Mouse (Mus musculus): ENCODE data around the gene Slc35e2. TPM values are rescaled to one million over a fixed set of nuclear protein-coding genes. Genes with fewer than 3 reads are reported as not detected.
"Not testable (repeated sequence)": the region's sequence is repeated elsewhere in the genome, so short reads cannot be mapped to it uniquely, and the experiment has no call there.

The Slc35e2 gene
- polyA plus RNA-seq, 3 experiments from 2014 or later: 7.9 to 9.1 (median 8.5) TPM

DNA sequence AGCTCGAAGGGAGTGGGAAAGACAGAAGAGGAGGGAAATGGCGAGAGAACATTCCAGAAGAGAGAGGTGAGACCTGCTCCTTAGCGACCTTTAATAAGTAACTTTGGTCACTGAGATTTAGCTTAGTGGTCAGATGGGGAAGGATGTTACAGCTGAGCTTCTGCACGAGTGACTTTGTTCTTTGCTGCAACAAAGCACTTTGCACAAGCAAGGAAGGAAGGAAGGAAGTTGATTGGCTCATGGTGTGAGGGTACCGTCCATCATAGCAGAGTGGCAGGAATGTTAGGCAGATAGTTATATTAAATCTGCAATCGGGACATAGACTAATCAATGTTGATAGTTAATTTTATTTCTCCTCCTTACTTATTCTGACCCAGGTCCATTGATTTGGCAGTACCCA lies 29.1 kb downstream of the Slc35e2 start:
- ATAC-seq: no peak

- ATAC-seq: no peak
Observed at GRCm38 (mm10) chr4:155635766-155636499, 34.7 kb downstream of the Slc35e2 start.

DNA sequence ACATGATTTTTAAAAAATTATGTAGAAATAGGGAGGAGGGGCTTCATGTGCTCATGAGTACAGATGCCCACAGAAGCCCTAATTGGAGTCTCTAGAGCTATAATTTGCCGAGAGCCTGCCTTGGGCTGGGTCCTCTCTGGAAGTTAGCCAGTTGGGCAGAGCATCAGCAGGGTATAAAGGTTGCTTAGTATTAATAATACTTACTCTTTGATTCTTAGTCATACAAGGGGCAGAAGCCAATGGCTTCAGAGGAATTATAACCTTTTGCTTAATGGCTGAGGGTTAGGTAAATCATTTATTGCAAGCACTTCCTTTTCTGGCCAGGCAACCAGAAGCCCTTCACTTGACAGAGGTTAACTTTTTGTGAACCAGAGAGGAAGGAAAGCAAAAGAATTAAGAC lies 42.3 kb downstream of the Slc35e2 start:
- no peak for ATAC-seq

- ATAC-seq: not testable (repeated sequence)
Observed at GRCm38 (mm10) chr4:155645308-155645707, 44.1 kb downstream of the Slc35e2 start, which contains the start of gene Gm10563. TSS of gene Gm10563 (minus strand) at chr4:155645408.

DNA sequence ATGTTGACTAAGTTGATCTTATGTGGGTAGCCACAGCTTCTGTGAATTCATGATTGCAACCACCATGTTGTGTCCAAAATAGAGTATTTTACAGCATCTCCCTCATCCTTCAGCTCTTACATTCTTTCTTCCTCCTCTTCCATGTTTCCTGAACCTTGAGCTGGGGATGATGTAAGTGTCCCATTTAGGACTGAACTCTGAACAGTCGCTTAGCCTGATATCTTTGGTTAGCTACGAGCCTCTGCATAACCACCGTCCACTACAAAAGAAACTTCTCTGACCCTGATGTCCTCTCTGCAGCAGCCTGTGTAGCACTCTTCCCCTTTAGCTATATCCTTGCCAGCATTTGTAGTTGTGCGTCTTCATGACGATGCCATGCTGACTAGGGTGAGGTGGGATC lies 44.5 kb downstream of the Slc35e2 start:
- ATAC-seq: no peak

DNA sequence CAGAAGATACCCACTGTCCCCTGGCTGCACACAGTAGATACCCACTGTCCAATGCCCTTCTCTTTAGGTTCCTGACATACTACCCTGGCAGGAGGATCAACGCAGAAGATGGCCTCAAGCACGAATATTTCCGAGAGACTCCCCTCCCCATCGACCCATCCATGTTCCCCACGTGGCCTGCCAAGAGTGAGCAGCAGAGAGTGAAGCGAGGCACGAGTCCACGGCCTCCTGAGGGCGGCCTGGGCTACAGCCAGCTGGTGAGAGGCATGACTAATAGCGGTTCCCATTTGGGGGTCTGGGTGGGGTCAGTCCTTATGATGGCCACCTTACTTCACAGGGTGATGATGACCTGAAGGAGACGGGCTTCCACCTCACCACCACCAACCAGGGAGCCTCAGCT lies 48.1 kb downstream of the Slc35e2 start:
- no peak for ATAC-seq

GRCm38 (mm10) chr4:155651553-155652269 lies 50.5 kb downstream of the Slc35e2 start:
- ATAC-seq: no peak

GRCm38 (mm10) chr4:155652283-155653085 lies 51.3 kb downstream of the Slc35e2 start:
- ATAC-seq: no peak

DNA sequence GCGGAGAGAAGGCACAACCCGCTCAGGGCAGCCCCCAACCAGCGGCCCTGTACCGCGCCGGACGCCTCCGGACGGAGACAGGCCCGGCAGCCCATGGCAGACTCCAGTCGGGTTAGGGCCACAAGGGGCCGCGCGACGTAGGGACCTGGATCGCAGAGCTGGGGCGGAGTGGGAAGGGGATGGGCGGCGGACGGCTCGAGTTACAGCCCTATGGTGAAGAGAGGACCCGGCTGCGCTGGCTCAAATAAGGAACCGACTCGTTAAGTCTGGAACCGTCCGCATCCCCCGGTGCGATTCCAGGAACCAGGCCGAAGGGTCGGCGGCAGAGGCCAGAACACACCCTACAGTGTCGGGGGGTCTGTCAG lies 51.9 kb downstream of the Slc35e2 start, which contains the start of gene Mmp23:
Gene Mmp23, minus strand, starts transcription at position 299 of the 365 bp plus-strand sequence.
- ATAC-seq: no peak

DNA sequence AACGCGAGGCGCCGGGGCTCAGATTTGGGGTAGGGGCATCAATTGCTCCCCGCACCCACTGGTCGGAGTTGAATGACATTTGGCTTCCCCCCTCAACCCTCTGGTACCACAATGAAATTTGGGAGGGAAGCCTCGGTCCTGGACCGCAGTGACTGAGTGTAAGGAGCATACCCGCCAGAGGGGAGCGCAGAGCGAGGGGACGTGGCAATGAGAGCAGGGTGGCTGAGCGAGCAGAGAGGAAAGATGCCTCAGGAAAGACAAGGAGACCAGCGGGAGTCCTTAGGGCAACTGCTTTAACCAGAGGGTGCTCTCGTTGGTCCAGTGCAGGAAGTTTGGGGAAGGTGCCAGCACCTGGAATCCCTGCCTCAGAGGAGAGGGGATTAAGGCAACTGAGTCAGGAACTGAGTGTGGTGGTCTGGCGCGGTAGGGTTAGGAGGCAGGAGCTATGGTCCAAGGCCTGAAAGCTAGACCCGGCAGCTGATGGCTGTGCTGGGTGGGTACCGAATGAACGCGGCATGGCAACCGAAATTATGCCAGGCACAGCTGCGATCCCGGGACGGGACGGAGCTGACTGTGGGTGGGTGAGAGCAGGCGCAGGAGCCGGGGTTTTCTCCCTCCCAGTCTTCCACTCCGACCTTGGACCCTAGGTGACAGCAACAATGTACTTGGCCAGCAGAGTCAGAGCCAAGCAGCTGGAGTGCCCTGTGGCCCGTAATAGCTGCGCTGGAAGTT lies 52.4 kb downstream of the Slc35e2 start:
- peak; percentile 7 for ATAC-seq

DNA sequence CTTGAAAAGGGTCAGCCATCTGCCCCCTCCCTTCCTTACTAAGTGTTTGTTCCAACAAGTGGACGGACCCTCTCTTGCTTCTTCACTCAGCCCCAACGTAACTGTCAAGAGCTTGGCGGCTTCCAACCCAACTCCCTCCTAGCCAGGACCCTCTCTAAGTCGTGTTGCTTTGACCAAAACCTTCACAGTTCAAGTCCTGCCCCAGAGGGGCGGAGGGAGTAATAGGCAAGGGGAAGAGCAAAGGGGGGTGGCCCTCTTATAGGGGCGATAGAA lies 52.9 kb downstream of the Slc35e2 start:
- ATAC-seq: peak; percentile 23

GRCm38 (mm10) chr4:155654456-155655298 lies 53.5 kb downstream of the Slc35e2 start:
- peak; percentile 82 for ATAC-seq

- no peak for ATAC-seq
Observed at GRCm38 (mm10) chr4:155656214-155656751, 55.1 kb downstream of the Slc35e2 start.

GRCm38 (mm10) chr4:155658961-155659360 lies 57.7 kb downstream of the Slc35e2 start:
- no peak for ATAC-seq

DNA sequence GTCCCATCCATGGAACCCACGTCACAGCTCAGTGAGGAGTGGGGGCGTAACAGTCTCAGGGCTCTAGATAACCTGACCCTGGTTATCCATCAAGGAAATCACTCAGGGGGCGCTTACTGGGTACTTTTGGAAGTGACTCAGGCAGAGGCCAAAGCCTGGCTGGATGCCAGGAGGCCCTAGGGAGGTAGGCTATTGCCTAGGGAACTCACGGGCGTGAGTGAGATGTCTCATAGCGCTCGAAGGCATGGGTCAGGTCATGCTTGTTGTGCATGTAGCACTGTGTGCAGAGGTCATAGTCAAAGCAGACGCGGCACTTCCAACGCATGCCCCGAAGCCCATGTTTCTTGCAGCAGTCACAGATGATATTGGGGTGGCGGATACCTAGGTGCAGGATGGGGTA lies 59.4 kb downstream of the Slc35e2 start:
- ATAC-seq: no peak

DNA sequence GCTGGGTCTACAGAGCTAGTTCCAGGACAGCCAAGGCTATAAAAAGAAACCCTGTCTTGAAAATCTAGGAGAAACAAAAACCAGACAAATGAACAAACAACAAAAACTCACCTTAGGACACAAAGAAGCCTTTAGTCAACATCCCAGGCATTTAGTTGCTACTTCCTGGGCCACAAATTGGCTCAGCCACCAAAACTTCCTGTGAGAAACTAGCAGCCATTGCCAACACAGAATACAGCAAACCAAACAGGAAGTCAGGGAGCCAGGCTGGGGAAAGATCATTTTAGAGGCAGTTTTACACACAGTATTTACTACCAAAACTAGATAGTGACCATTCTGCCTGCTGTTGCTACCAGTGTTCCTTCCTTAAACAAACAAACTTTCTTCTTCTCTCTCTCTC lies 65.7 kb downstream of the Slc35e2 start:
- no peak for ATAC-seq

DNA sequence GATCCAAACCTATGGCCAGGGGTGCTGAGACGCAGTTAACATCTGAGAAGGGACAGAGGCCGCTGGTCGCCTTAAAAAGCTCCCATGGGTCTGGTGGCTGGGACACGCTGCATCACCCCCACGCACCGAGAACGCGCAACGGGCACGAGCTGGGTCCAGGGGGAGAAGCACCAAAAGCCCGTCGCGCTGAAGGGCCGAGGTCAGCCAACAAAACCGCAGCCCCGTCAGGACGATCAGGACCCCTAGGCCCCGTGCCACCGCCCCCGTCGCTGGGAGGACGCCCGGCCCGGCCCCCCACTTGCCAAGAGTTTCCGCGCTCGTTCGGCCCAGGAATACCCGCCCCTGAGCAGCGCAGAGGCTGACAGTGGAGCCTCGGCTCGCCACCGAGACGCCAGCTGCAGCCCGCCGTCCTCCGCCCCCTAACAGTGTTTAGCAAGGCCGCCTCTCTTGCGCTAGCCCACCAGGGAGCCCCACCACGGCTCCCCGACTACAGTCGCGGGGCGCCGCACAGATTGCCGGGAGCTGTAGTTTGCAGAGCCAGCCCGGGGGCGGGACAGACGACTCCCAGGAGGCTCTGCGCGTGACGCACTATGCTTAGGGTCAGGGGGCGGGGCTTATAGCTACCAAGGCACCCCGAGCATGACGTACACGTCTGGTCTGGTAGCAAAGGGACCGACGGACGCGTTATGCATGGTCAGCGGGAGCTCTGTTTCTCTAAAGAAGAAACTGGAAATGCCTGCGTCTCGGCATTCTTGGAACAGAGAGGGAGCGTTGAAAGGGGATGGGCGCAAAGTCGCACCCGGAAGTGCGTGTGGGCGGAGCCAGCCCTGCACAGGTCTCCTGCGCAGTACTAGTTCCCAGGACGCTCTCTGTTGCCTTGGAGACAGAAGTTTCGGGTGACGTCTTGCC lies 67.7 kb downstream of the Slc35e2 start, which contains the start of gene Mib2:
Gene Mib2, minus strand, starts transcription at position 510 of the 909 bp plus-strand sequence.
- peak; percentile 97 for ATAC-seq

- ATAC-seq: no peak
Observed at GRCm38 (mm10) chr4:155669598-155670075, 68.4 kb downstream of the Slc35e2 start.

DNA sequence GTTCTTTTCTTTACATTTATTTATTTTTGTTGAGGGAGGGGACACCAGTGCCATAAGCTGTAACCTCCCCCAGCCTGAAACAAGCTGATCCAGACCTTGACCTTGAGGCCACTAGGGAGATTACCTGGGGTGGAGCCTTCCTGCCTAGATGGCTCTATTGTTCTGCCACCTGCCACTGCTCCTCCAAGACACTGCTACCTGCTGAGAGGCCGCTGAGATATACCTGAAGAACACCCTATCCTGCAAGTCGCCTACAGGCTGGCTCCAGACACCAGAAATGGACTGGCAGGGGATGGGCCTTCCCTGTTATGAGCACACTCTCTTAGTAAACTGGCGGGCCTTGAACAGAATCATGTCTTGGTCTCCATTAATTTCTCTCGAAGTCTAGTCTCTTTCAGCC lies 69.0 kb downstream of the Slc35e2 start:
- ATAC-seq: not testable (repeated sequence)

DNA sequence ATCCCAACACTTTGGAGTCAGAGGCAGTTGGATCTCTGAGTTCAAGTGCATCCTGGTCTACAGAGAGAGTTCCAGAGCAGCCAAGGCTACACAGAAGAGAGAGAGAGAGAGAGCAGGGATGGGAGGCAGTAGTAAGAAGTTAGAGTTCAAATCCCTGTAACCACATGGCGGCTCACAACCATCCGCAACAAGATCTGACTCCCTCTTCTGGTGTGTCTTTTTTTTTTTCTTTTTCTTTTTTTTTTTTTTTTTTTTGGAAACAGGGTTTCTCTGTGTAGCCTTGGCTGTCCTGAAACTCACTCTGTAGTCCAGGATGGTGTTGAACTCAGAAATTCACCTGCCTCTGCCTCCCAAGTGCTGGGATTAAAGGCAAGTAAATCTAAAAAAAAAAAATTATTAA lies 70.9 kb downstream of the Slc35e2 start:
- ATAC-seq: no peak

All from inflammation-experienced regulatory T-cells, adult 6 months (primary cell).